Mouse (Mus musculus) testis, postnatal 14 days (tissue): ENCODE results near the gene G530012D18Rik.
A peak's percentile ranks its signal among the peaks of the same experiment; 100 is the strongest.
"Not testable (repeated sequence)": the region's sequence is repeated elsewhere in the genome, so short reads cannot be mapped to it uniquely, and the experiment has no call there.

ENCODE experiments used
- DNase-seq: peaks from one replicate; pipeline ENCODE4 v3.0.0; 2021; ENCODE audit warnings: low spot score

Gene G530012D18Rik

GRCm38 (mm10) chr1:85575376-85575775 lies at the start of gene G530012D18Rik:
Gene G530012D18Rik (plus strand): TSS chr1:85575676.
- not testable (repeated sequence) for DNase-seq

GRCm38 (mm10) chr1:85526401-85526800 lies 49.1 kb upstream of the G530012D18Rik start:
- DNase-seq: not testable (repeated sequence)

- DNase-seq: not testable (repeated sequence)
These were observed 46.9 kb upstream of the G530012D18Rik start for GRCm38 (mm10) chr1:85528451-85529110.

GRCm38 (mm10) chr1:85543818-85544217 lies 31.7 kb upstream of the G530012D18Rik start:
- DNase-seq: not testable (repeated sequence)

GRCm38 (mm10) chr1:85546442-85546841 lies 29.0 kb upstream of the G530012D18Rik start:
- DNase-seq: not testable (repeated sequence)

- DNase-seq: peak; percentile 26
These were observed 20.2 kb upstream of the G530012D18Rik start for GRCm38 (mm10) chr1:85555261-85555660.

- not testable (repeated sequence) for DNase-seq
These were observed 1.9 kb upstream of the G530012D18Rik start for GRCm38 (mm10) chr1:85573554-85573953.

- not testable (repeated sequence) for DNase-seq
These were observed 3.0 kb downstream of the G530012D18Rik start for GRCm38 (mm10) chr1:85578372-85579010.

GRCm38 (mm10) chr1:85579199-85580147 lies 4.0 kb downstream of the G530012D18Rik start:
- DNase-seq: not testable (repeated sequence)

- DNase-seq: not testable (repeated sequence)
These were observed 4.7 kb downstream of the G530012D18Rik start for GRCm38 (mm10) chr1:85580148-85580534.

- DNase-seq: not testable (repeated sequence)
These were observed 5.1 kb downstream of the G530012D18Rik start for GRCm38 (mm10) chr1:85580578-85580977.

- DNase-seq: not testable (repeated sequence)
These were observed 6.0 kb downstream of the G530012D18Rik start for GRCm38 (mm10) chr1:85581518-85581917.

GRCm38 (mm10) chr1:85588697-85589096 lies 13.2 kb downstream of the G530012D18Rik start:
- DNase-seq: not testable (repeated sequence)

GRCm38 (mm10) chr1:85592526-85592925 lies 17.1 kb downstream of the G530012D18Rik start:
- not testable (repeated sequence) for DNase-seq

GRCm38 (mm10) chr1:85598271-85599012 lies 23.0 kb downstream of the G530012D18Rik start, which contains the start of gene Sp110:
Gene Sp110 (minus strand): TSS chr1:85598817.
- DNase-seq: not testable (repeated sequence)

GRCm38 (mm10) chr1:85600078-85600477 lies 24.6 kb downstream of the G530012D18Rik start, which contains the start of gene Sp140:
Gene Sp140 (plus strand): TSS chr1:85600378.
- DNase-seq: not testable (repeated sequence)

- not testable (repeated sequence) for DNase-seq
These were observed 25.3 kb downstream of the G530012D18Rik start for GRCm38 (mm10) chr1:85600794-85601193.

- DNase-seq: not testable (repeated sequence)
These were observed 28.9 kb downstream of the G530012D18Rik start for GRCm38 (mm10) chr1:85604341-85604740.

- DNase-seq: not testable (repeated sequence)
These were observed 32.9 kb downstream of the G530012D18Rik start for GRCm38 (mm10) chr1:85608361-85608760.

- not testable (repeated sequence) for DNase-seq
These were observed 35.1 kb downstream of the G530012D18Rik start for GRCm38 (mm10) chr1:85610581-85610980.

- DNase-seq: not testable (repeated sequence)
These were observed 39.6 kb downstream of the G530012D18Rik start for GRCm38 (mm10) chr1:85615096-85615495.
